Mouse (Mus musculus) heart, postnatal 14 days (tissue): ENCODE data around the gene Nxpe5. TPM values are rescaled to one million over a fixed set of nuclear protein-coding genes. Genes with fewer than 3 reads are reported as not detected.
A peak's percentile ranks its signal among the peaks of the same experiment; 100 is the strongest.
"Not testable (repeated sequence)": the region's sequence is repeated elsewhere in the genome, so short reads cannot be mapped to it uniquely, and the experiment has no call there.

ENCODE experiments used
- DNase-seq, 2 experiments: peaks; one replicate each; pipeline ENCODE4 v3.0.0; 2021 to 2022
- intact Hi-C: fragments of 180-260 bp; cut with DNase I; formaldehyde crosslinking; loops from one replicate; pipeline ENCODE4 v1.15.1; 2025
- long read RNA-seq, 2 experiments: library from polyadenylated mRNA; stranded (forward); transcript quantifications; one replicate each; pipeline ENCODE4 v2.0.0; 2021
- total RNA-seq, 2 experiments: library from RNA; stranded (reverse); gene quantifications; 2 replicates each; pipeline ENCODE4 v1.2.3; 2021

Nxpe5 gene
- total RNA-seq = under 1 TPM; 0.71 to 0.98 TPM
- long read RNA-seq, experiment 1 = 0 reads
- long read RNA-seq, experiment 2, partial matches to known transcripts = 0 of 1 reads
- long read RNA-seq, experiment 2, other reads (novel, unspliced or antisense) = 1 of 1 reads

- intact Hi-C loops = no loop called here
- DNase-seq = no peak
Observed at GRCm38 (mm10) chr5:138225700-138226099, at the start of gene Nxpe5. Nxpe5 (plus strand) TSS chr5:138225898.

- peak; percentile 84 to 87 for DNase-seq
- intact Hi-C loops = loop anchor here (5.0 kb wide), 1 partner anchor 1065 kb away; the partner anchor contains the start of gene Get4
Observed at GRCm38 (mm10) chr5:138186950-138187638, 38.6 kb upstream of the Nxpe5 start, which contains the start of the genes Taf6 and Cnpy4. Taf6 (minus strand) TSS chr5:138187451. Cnpy4 (plus strand) TSS chr5:138187485.

- peak; percentile 54 to 70 for DNase-seq
- intact Hi-C loops = loop anchor here (5.0 kb wide), 1 partner anchor 1065 kb away; the partner anchor contains the start of gene Get4
Observed at GRCm38 (mm10) chr5:138187661-138188306, 37.9 kb upstream of the Nxpe5 start.

- intact Hi-C loops = no loop called here
- peak; percentile 85 to 86 for DNase-seq
Observed at GRCm38 (mm10) chr5:138193771-138194727, 31.6 kb upstream of the Nxpe5 start, which contains the start of gene Mblac1. Mblac1 (plus strand) TSS chr5:138194314.

GRCm38 (mm10) chr5:138194755-138195345 is 30.8 kb upstream of the Nxpe5 start:
- intact Hi-C loops = no loop called here
- peak; percentile 31 to 36 for DNase-seq

- intact Hi-C loops = no loop called here
- DNase-seq = no peak
Observed at GRCm38 (mm10) chr5:138195463-138195862, 30.2 kb upstream of the Nxpe5 start.

- intact Hi-C loops = no loop called here
- DNase-seq = no peak
Observed at GRCm38 (mm10) chr5:138199576-138199975, 26.1 kb upstream of the Nxpe5 start.

- intact Hi-C loops = no loop called here
- DNase-seq = no peak
Observed at GRCm38 (mm10) chr5:138202086-138202485, 23.6 kb upstream of the Nxpe5 start.

- no peak for DNase-seq
- intact Hi-C loops = no loop called here
Observed at GRCm38 (mm10) chr5:138207253-138207652, 18.4 kb upstream of the Nxpe5 start.

- DNase-seq = no peak
- intact Hi-C loops = no loop called here
Observed at GRCm38 (mm10) chr5:138207873-138208272, 17.8 kb upstream of the Nxpe5 start.

- intact Hi-C loops, DNase-seq: not testable (repeated sequence)
Observed at GRCm38 (mm10) chr5:138216632-138217031, 9.1 kb upstream of the Nxpe5 start.

GRCm38 (mm10) chr5:138219864-138220263 is 5.8 kb upstream of the Nxpe5 start:
- intact Hi-C loops = loop anchor here (5.0 kb wide), 1 partner anchor 252 kb away; no protein-coding TSS in a partner anchor
- no peak for DNase-seq

GRCm38 (mm10) chr5:138222111-138222510 is 3.6 kb upstream of the Nxpe5 start:
- intact Hi-C loops = loop anchor here (5.0 kb wide), 1 partner anchor 250 kb away; no protein-coding TSS in a partner anchor
- DNase-seq = peak; percentile 84 to 93

- intact Hi-C loops = loop anchor here (5.0 kb wide), 1 partner anchor 249 kb away; no protein-coding TSS in a partner anchor
- DNase-seq = no peak
Observed at GRCm38 (mm10) chr5:138223287-138223686, 2.4 kb upstream of the Nxpe5 start.

GRCm38 (mm10) chr5:138226491-138226890 is 793 bp downstream of the Nxpe5 start:
- no peak for DNase-seq
- intact Hi-C loops = no loop called here

GRCm38 (mm10) chr5:138227367-138227766 is 1.7 kb downstream of the Nxpe5 start:
- intact Hi-C loops = no loop called here
- DNase-seq = no peak

GRCm38 (mm10) chr5:138228026-138228425 is 2.3 kb downstream of the Nxpe5 start:
- intact Hi-C loops = no loop called here
- peak in 1 of 2 experiments; percentile 36 for DNase-seq

- no peak for DNase-seq
- intact Hi-C loops = no loop called here
Observed at GRCm38 (mm10) chr5:138229511-138229910, 3.8 kb downstream of the Nxpe5 start.

- intact Hi-C loops = no loop called here
- no peak for DNase-seq
Observed at GRCm38 (mm10) chr5:138233778-138234177, 8.1 kb downstream of the Nxpe5 start.

GRCm38 (mm10) chr5:138234224-138234623 is 8.5 kb downstream of the Nxpe5 start:
- intact Hi-C loops = no loop called here
- DNase-seq = no peak
